Mouse (Mus musculus) urinary bladder, postnatal 36 days (tissue): Measurements from ENCODE around the gene Acad11.

Source experiments
- DNase-seq, 2 experiments: peaks; one replicate each; pipeline ENCODE4 v3.0.0; 2022; ENCODE audit warnings: low spot score in 2 of 2, mixed read lengths in 1 of 2

The Acad11 gene

GRCm38 (mm10) chr9:104146683-104147082 lies 83.5 kb downstream of the Acad11 start:
- no peak for DNase-seq

GRCm38 (mm10) chr9:104148969-104149368 lies 85.8 kb downstream of the Acad11 start:
- no peak for DNase-seq

GRCm38 (mm10) chr9:104152121-104152520 lies 88.9 kb downstream of the Acad11 start:
- DNase-seq = no peak

- no peak for DNase-seq
Observed at GRCm38 (mm10) chr9:104155100-104155715, 92.0 kb downstream of the Acad11 start.

- DNase-seq = no peak
Observed at GRCm38 (mm10) chr9:104156506-104156905, 93.3 kb downstream of the Acad11 start.

- no peak for DNase-seq
Observed at GRCm38 (mm10) chr9:104157291-104157690, 94.1 kb downstream of the Acad11 start.

GRCm38 (mm10) chr9:104161117-104161516 lies 97.9 kb downstream of the Acad11 start:
- no peak for DNase-seq

GRCm38 (mm10) chr9:104164194-104164593 lies 101.0 kb downstream of the Acad11 start:
- DNase-seq = no peak

- DNase-seq = no peak
Observed at GRCm38 (mm10) chr9:104165926-104166325, 102.7 kb downstream of the Acad11 start.

- DNase-seq = no peak
Observed at GRCm38 (mm10) chr9:104169986-104170385, 106.8 kb downstream of the Acad11 start.

GRCm38 (mm10) chr9:104171651-104172050 lies 108.5 kb downstream of the Acad11 start:
- DNase-seq = no peak

GRCm38 (mm10) chr9:104172342-104172741 lies 109.2 kb downstream of the Acad11 start:
- no peak for DNase-seq
